Mouse (Mus musculus) kidney, adult 9 months (tissue): ENCODE results near the gene Ergic3.

Source experiments
- DNase-seq: peaks from one replicate; pipeline ENCODE4 v3.0.0; 2022

Ergic3 gene

GRCm38 (mm10) chr2:156007888-156008532, at the start of gene Ergic3, which contains the start of gene 6430550D23Rik:
Gene Ergic3, plus strand, starts transcription at chr2:156008045.
Gene 6430550D23Rik, minus strand, starts transcription at chr2:156007977.
- DNase-seq = peak; percentile 100

- peak; percentile 76 for DNase-seq
Measured at GRCm38 (mm10) chr2:155959981-155960380, 47.9 kb upstream of the Ergic3 start.

GRCm38 (mm10) chr2:155961862-155962261, 46.0 kb upstream of the Ergic3 start:
- DNase-seq = no peak

DNA sequence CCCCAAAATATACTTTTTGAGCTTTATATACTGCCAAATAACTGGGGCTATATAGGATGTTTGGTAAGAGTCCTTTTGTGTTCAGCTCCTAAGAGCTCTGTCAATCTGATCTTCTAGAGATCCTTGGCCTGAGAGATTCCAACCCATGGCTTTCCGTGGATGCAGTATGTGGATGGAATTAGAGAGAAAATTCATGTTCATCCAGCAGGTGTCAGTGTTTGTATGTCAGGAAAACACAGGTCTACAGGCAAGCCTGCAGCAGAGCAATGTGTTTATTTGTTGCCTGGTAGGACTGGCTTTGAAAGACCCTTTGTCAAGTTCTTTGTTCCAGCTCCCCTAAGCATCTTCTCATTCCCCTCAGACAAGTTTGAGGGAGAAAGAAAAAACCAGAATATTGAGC, 44.9 kb upstream of the Ergic3 start:
- DNase-seq = peak; percentile 52

DNA sequence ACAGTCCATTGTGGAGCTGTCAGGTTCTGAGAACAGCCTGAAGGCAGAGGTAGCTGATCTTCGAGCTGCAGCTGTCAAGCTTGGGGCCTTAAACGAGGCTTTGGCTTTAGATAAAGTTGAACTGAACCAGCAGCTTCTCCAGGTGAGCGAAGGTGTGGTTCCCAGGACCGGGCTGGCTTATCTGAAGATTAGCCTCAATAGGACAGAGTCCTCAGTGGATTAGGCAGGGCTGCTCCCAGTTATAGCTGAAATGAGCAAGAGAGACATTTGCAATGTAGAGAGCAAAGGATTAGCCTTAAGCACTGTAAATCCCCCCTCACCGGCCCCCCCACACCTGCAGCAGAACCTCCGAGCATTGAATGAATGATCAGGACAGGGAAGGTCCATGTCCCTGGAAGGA, 34.5 kb upstream of the Ergic3 start:
- no peak for DNase-seq

DNA sequence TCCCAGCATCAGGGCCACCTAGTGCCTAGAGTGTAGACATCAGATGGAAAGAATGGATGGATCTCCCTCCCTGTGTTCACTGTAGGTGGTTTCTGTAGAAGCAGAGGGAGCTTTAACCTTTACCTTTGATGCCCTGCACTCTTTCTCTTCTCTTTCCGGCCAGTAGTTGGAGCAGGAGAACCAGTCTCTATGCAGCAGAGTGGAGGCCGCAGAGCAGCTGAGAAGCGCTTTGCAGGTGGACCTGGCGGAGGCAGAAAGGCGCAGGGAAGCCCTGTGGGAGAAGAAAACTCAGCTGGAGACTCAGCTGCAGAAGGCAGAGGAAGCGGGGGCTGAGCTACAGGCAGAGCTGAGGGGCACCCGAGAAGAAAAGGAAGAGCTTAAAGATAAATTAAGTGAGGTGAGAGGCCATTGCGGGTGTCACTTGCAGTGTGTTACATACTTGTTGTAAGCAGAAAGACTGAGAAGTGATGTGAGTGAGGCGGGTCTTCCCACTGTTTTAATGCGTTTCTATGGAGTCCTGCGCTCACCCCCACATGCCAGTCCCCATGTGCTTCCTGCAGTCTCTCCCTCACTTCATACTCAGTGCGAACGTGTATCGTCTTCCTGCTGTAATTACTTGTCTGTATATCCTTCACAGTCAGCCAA, 33.6 kb upstream of the Ergic3 start:
- DNase-seq = no peak

DNA sequence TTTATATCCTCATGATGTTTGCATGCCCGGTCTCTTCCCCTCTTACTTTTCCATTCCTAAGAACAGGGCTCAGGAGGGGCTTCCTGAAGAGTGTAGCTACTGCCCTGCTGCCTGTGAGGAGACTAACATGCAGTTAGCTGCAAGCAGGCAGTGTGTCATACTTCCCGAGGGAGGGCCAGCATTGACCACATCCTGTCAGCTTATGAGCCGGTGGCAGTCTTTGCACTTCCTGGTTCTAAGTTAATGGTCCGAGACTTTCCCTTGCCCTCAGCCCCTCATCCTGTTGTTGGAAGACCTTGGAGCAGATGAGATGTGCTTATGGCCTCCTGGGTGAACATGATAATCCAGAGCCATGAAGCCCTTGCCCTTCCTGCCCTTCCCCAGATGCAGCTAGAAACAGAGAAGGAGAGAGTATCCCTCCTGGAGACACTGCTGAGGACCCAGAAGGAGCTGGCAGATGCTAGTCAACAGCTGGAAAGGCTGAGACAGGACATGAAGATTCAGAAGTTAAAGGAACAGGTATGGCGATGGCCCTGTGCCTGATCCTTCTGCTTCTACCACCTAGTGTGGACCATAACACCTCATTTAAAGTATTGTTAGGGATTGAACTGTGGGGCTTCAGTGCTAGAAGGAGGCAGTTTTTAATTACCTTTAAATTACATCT, 28.4 kb upstream of the Ergic3 start:
- DNase-seq = peak; percentile 48

- DNase-seq = no peak
Measured at GRCm38 (mm10) chr2:155985776-155986175, 22.1 kb upstream of the Ergic3 start.

- no peak for DNase-seq
Measured at GRCm38 (mm10) chr2:155987131-155987530, 20.7 kb upstream of the Ergic3 start.

DNA sequence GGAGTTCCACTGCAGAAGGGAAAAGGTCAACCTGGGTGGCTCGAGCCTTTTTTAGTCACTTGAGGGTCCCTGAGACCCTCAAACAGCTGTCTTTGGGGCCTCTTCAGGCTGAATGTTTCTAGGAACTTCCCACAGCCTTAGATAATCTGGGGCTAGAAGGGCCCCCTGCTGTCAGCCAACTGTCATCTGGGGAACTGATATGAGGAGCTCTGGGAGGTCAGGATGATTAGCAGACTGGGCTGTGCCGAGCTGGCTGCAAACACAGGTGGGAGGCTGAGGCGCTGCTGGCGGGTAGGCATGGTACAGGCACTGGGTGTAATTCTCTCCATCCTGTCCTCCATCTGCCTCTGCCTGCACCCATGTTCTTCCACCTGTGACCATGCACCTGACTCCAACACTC, 18.8 kb upstream of the Ergic3 start:
- DNase-seq = no peak

DNA sequence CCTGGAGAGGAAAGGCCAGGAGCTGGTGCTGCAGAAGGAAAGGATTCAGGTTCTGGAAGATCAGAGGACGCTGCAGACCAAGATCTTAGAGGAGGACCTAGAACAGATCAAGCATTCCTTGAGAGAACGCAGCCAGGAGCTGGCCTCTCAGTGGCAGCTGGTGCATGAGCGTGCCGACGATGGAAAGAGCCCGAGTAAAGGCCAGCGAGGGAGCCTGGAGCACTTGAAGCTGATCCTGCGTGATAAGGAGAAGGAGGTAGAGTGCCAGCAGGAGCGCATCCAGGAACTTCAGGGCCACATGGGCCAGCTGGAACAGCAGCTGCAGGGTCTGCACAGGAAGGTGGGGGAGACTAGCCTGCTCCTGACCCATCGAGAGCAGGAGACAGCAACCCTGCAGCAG, 16.7 kb upstream of the Ergic3 start:
- DNase-seq = no peak

DNA sequence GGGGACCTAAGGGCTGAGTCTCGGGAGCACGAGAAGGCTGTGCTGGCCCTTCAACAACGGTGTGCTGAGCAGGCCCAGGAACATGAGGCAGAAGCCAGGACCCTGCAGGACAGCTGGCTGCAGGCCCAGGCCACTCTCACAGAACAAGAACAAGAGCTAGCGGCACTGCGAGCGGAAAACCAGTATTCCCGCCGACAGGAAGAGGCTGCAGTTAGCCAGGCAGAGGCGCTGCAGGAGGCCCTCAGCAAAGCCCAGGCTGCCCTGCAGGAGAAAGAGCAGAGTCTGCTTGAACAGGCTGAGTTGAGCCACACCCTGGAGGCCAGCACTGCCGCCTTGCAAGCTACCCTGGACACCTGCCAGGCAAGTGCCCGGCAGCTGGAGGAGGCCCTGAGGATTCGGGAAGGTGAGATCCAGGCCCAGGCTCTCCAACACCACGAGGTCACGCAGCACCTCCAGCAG, 16.0 kb upstream of the Ergic3 start:
- peak; percentile 83 for DNase-seq

DNA sequence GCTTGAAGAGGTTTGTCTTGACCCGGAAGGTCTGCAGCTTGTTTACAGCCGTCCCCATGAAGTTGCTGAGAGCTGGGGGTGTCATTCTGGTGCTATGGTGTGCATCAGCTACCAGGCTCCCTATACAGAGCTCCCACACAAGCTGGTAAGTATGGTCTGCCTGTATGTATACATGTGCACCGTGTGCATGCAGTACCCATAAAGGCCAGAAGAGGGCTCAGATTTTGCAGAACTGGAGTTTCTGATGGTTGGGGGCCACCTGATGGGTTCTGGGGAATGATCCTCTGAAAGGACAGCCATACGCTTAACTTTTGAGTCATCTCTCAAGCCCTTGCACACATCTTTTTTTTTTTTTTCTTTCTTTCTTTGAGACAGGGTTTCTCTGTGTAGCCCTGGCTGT, 2.5 kb upstream of the Ergic3 start:
- DNase-seq = no peak

- DNase-seq = no peak
Measured at GRCm38 (mm10) chr2:156018106-156018505, 10.3 kb downstream of the Ergic3 start.

DNA sequence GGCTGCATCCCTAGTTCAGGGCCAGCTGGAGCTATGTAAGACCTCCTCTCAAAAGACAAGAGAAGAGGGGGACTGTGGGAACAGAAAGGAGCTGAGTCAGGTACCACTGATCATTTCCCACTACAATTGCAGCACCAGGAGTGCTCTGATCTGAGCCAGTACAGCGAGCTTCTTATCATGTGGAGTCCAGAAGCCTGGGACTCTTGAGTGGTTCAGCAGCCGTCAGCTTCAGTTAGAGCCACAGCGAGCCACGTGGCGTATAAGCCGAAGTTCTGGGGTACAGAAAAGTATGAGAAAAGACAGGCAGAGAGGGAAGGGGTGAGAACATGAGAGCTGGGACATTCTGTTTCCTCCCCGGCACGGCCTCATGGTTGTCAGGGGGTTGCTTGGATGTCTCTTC, 13.4 kb downstream of the Ergic3 start:
- DNase-seq = no peak

DNA sequence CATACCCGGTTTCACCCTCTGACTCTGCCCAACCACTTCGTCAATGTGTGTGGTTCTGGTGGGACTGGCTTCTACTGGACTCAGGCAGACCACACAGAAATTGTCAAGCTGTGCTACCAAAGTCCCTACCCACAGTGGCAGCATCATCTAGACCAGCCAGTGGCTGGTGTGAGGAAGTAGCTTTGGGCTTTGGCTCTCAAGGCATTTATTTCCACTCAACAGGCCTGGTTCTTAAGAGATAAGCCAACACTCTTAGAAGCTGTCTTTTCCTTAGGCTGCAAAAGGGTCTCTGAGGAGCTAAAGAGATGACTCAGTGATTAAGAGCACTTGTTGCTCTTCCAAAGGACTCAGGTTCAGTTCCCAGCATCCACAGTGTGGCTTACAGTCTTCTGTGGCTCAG, 13.9 kb downstream of the Ergic3 start:
- DNase-seq = no peak

DNA sequence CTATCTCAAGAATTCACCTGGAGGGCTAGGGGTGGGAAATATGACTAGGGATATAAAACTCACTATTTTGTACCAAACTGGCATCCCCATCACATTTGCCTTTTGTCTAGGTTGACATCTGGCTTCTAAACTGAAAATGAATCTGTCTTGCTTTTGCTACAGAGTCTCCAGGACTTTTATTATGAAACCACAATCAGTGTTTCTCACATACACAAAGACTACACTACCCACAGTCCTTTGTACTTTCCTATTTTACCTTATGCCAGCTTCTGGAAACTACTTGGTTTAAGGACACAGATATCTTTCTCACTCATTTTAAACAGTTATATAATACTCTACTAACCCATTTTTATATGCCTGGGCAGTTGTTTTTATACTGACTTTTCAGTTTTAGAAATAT, 17.6 kb downstream of the Ergic3 start:
- peak; percentile 49 for DNase-seq

GRCm38 (mm10) chr2:156039390-156039789, 31.5 kb downstream of the Ergic3 start:
- DNase-seq = no peak

- no peak for DNase-seq
Measured at GRCm38 (mm10) chr2:156042903-156043302, 35.1 kb downstream of the Ergic3 start.

GRCm38 (mm10) chr2:156047929-156048328, 40.1 kb downstream of the Ergic3 start:
- DNase-seq = no peak

GRCm38 (mm10) chr2:156052816-156053215, 45.0 kb downstream of the Ergic3 start, which contains the start of gene Fer1l4:
Gene Fer1l4, minus strand, starts transcription at chr2:156052947.
- DNase-seq = no peak

DNA sequence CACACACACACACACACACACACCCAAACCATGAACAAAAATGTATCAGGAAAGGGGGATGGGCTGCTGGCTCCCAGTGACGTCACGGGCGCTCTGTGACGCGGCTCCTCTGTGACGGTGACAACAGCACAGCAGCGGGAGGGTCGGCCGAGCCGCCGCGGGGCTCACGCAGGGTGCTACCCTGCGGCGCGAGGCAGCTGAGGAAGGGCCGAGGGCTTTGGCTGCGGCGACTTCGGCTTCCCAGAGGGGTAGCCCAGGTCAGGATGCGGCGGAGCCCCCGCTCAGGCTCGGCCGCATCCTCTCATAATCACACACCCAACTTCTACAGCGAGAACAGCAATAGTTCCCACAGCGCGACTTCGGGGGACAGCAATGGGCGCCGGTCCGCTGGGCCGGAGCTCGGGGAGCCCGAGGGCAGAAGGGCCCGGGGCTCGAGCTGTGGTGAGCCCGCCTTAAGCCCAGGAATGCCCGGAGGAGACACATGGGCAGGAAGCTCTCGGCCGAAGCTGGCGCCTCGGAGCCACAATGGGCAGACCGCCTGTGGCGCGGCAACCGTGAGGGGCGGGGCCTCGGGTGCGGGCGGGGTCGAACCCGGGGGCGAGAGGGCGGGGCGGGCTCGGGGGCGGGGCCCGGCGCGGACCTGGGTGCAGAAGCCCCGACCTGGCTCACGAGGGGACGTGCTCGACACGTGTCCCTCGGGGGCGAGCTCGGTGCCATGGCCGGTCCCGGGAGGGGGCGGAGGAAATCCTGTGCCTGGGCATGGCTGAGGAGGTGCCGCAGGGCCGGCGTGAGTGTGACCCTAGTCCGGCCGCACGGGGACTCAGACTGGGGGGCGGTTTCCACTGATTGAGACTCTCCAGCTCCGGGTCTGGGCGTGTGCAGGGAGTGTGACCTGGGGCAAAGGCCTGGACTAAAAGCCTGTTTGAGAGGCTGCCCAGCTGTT, 57.5 kb downstream of the Ergic3 start, which contains the start of gene Spag4:
Spag4 (plus strand) TSS at position 77 of the 943 bp plus-strand sequence.
- DNase-seq = peak; percentile 75

GRCm38 (mm10) chr2:156066126-156066525, 58.3 kb downstream of the Ergic3 start:
- DNase-seq = peak; percentile 33
